Mouse (Mus musculus): ENCODE measurements at regions not wholly inside any gene's neighbourhood (a gene's known extent, or its start where the extent isn't known, plus 50 kb on each side); places are given as distances from the start of the nearest gene placed in this dataset.
A peak's percentile ranks its signal among the peaks of the same experiment; 100 is the strongest.

DNA sequence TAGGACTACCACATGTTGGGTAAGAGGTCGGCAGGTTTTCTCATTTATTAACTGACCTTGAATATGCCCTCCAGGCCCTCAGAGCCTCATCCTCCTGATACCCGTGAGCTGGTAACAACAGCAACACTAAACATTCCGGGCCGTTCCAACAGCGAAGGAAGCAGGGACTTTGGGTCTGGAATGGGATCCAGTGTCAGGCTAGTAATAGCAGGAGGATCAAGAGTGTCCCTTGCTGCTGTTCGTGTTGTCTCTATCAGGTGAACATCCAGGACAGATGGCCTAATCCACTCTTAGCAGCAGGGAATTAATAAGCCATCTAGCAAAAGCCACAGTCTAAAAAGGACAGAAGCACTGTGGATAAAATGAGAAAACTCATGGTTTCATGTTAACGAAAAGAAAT is 106.7 kb downstream of the Cpeb2 start:
- no peak for DNase-seq (ENCODE audit: low spot score in 2 of 2)

DNA sequence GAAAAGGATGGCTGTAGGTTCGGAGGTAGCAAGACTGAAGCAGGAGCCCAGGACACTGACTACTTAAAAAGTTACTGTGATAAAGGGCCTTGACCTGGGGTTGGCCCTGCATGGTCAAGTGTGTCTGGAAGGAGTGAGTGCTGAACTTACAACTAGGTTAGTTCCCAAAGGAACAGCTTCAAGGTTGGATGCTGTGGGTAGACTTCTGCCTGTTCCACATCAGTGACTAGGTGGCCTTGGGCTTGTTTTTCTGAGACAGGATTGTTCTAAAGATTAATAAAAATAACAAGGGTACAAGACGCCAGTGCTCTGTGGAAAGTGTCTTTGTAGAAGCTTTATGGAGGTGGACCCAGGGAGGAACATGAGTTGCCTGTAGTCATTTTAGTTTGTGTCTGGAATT is 108.5 kb downstream of the Cpeb2 start:
- no peak for DNase-seq (ENCODE audit: low spot score in 2 of 2)

DNA sequence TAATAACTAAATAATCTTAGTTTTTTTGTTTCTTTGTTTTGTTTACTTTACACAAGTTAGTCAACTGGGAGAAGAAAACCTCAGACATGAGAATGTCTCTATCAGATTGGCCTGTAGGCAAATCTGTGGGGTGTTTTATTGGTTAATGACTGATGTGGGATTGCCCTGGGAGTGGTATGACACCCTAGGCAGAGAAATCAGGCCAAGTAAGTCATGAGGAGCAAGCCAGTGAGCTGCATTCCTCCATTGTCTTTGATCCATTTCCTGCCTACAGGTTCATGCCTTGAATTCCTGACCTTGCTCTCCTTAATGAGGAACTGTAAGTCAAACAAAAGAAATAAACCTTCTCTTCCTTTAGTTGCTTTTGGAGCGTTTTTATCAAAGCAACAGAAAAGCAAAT is 111.5 kb downstream of the Cpeb2 start:
- DNase-seq (ENCODE audit: low spot score in 2 of 2) = no peak

DNA sequence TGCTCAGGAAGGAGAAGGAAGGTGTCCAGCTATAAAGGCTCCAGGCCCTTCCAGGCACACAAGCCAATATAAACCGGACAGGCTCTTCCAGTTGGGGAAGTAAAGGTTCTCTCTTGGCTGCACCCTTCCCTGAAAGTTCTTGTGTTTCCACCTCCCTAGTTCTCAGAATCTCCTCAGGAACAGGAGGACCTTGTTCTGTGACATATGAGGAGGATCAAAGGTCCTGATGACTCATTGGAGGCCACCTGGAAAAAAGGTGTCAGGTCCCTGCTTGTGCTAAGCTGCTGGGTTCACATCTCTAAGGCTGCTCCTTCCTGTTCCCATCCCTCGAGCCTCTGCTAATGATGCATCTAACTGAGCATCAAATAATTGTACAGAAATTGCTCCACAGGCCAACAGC is 118.0 kb downstream of the Cpeb2 start:
- no peak for DNase-seq (ENCODE audit: low spot score in 2 of 2)

DNA sequence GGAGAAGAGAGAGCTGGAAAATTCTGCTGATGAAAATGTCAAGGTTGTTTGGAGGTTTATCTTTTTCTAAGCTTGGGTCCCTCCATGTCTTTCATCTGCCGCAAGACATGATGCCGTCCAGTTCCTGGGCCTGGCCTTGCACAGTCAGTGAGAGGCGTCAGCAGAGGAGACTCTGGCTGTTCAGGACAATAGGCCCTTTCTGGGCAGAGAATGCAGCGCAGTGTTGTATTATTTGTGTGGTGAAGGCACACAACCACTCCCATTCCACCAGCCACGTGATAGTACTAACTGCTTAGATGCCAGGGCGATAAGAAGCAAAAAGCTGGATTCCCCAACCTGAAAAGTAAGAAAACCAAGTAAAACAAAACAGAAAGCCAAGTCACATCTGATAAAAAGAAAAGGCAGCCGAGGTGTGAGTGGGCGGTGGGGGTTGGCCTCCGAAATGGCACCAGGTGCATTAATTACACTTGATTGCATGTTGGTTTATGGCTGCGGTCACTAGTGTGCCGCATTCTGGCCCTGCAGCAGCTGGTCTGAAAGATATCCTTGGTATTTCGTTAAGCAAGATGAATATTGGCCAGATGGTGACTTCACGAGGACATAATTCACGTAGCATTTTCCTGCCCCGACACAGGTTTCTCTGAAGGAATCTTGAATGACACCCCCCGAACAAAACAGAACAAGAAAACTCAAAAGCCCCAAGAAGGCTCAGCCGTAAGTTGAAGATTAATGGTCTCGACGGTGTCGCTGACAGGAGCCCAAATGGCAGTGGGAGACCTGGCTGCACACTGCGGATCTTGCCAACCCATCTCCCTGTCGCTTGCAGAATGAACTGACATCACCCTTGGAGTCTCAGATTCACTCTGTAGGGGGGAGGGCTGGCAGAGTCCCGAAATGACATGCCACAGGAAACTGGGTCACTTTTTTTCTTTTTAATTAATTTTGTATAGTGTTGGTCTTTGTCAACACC is 120.3 kb downstream of the Cpeb2 start:
- DNase-seq (ENCODE audit: low spot score in 2 of 2) = no peak

DNA sequence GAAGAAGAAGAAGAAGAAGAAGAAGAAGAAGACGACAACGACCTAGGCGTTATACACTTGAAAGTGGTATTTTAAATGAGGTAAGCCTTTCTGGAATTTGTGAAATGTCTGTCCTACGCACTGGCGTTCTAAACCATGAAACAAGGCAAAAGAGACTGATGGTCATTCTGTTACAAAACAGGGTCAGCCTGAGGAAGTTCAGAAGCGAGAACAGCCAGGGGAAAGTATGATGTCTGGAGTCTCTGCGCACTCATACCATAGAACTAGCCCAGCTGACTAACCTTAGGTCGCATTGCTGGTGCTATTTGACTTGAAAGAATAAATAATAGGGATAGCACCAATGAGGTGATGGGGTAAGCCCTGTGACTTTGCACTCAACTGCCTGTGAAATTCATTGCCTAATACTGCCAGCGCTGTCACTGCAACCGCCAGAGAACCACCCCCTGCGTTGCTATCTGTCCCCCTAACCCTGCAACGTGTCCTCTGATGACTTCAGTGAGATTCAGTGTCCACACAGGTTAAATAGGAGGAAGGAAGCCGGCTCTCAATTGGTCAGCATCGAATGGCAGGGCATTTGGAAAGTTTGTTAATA is 121.5 kb downstream of the Cpeb2 start:
- DNase-seq (ENCODE audit: low spot score in 2 of 2) = no peak

DNA sequence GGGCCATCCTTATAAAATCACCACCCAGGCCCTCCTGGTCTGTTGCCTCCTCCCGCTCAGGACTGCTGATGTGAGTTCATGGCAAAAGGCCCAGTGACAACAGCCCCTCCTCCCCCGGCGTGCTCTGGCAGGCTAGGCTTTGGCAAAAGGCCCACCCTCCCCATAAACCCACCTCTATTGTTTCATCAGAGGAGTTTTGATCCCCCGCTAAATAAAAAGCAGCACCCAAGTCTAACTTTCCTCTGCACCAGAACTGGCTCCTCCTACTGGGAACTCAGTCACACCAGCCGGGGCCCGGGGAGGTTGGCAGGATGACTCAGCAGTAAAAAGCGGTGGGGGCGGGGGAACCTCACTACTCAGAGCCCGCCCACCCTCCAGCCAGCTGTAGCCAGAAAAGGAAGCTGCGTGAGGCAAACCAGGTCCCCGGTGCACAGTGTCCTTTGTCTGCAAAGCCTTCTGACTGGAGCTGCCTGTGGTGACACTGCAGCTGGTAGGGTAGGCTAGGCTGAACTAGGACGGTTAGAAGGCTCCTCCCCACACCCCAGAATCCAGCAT is 122.1 kb downstream of the Cpeb2 start:
- DNase-seq (ENCODE audit: low spot score in 2 of 2) = peak; percentile 74 to 77

DNA sequence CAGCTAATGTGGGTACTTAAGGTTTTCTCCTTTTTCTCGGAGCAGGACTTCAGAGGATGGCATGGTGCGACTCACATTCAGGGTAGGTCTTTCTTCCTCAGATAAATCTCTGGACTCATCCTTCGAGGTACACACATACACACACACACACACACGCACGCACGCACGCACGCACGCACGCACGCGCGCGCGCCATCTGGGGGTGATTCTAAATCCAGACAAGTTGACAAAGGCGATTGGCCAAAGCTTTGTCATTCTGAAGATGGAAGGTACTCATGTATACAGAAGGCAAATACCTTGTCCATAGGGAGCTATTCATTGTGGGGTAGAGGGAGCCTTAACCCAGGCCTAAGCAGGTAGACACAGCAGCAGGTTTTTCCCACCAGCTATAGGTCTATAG is 122.9 kb downstream of the Cpeb2 start:
- DNase-seq (ENCODE audit: low spot score in 2 of 2) = no peak

DNA sequence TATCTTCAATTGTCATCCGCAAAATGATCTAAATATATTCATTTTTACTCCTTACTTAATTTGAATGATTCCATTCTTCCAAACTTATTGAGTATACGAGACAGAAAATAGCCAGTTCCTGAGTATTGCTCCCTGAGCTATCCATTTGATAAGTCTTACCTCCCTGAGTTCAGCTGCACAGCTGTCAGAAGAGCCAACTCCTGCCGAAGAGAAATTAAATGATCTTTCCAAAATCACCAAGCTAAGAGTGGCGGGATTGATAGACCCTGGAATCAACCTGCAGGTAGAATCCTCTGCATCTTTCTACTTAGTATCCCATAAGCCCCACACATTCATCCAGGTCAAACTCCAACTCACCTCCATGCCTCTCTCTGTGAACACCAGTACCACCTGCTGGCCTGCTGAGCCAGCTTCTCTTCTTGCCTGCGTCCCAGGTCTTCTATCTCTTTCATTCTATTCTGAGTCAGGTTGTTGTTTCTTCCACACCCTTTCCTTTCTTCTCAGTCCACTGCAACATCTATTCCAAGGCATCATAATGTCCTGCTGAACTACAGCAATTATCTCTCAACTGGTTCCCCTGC is 124.2 kb downstream of the Cpeb2 start:
- DNase-seq (ENCODE audit: low spot score in 2 of 2) = no peak

DNA sequence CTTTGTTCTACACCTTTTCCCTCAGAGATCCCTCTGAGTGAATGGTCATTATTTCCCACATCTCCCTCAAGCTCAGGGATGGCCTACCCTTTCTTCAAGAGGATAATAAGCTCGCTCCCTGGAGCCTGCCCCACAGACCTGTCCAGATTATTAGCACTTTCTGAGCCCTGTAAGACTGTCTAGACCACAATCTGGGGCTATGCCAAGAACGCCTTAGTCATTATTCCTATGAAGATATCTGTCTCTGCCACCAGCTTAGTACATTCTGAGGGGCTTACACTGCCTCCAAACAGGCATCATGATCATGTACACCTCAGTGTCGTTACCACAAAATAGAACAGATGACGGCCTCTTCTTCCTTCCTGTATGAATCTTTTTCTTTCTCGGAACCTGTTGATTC is 124.9 kb downstream of the Cpeb2 start:
- DNase-seq (ENCODE audit: low spot score in 2 of 2) = no peak

DNA sequence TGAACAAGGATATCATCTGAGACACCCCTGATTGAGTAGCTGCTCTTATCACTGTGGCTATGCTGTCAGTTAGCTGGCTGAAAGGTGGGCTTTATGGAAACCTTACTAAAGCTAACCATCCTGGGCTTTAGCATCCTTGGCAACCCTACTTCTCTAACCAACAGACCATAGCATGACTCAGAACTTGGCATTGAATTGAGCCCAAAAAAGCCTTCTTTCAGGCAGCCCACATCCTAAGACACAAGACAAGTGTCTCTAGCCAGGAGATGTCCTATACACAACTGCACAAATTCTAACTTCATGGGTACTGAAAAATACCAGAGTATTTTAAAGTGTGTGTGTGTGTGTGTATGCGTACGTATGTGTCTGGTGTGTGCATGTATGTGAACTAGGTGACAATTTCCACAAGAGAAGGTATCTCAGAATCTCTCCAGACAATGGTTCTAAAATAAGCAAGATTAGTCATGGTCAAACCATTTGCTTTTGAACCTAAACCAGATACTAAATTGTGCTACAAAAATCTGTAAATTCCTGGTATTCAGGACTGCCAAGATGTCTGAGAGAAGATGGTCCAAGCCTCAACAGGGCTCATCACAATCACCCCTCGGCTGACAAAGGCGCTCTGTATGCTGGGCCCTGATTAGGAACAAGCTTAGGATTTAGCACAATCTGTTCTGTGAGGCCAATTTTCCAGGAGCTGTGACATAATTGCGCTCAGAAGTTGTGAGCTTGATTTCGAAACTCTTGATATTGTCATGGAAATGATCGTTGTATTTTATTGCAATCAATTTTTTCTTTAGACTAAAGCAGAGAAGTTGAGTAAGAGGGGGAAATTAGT is 126.2 kb downstream of the Cpeb2 start:
- DNase-seq (ENCODE audit: low spot score in 2 of 2) = no peak

DNA sequence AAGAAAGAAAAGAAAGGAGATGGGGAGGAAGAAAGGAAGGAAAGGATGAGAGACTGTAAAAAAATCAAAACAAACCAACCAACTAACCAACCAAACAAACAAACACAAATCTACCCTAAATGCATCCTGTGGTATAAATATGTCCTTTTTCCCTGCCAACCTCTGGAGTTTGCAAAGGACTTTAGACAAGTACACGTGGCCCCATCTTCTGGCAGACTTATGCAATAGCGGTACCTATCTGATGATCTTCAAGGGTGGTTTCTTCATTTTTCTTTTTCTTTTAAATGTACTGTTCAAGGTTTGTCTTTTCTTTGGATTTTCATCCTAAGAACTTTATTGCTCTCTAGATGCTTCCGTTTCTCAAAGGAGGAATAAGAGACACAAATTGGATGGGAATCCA is 127.3 kb downstream of the Cpeb2 start:
- DNase-seq (ENCODE audit: low spot score in 2 of 2) = no peak

DNA sequence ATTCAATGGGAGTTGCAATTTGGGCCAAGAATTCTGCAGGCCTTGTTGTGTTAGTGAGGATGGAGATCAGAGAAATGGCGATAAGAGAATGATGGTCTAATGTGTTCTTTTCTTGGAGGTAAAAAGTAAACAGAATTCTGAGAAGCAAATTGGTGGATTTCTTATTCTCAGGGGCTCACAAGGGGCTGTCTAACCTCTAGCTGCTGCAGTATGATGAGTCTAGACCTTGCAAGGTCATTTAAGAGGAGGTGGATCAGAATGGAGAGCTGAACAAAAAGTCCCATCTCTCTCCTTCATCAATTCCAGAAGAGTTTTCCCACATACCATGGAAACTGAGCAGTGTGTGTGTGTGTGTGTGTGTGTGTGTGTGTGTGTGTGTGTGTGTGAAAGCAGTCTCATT is 128.1 kb downstream of the Cpeb2 start:
- DNase-seq (ENCODE audit: low spot score in 2 of 2) = no peak

DNA sequence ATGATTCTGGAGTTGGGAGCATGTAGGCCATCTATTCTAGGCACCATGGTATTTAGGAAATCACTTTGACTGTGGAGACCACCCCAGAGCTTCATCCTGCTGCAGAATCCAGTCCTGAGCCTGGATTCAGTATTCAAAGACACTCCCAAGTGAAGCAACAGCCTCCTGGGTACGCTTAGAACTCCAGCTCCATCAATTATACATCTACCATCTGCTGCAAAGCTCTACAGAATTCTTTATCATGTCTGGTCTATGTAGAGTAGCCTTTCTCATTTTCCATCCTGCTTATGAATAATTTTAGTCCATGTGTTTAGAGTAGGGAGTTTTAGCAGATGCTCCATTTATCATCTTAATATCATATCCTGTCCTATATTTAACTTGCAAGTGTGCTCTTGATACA is 139.4 kb downstream of the Cpeb2 start:
- DNase-seq (ENCODE audit: low spot score in 2 of 2) = no peak

DNA sequence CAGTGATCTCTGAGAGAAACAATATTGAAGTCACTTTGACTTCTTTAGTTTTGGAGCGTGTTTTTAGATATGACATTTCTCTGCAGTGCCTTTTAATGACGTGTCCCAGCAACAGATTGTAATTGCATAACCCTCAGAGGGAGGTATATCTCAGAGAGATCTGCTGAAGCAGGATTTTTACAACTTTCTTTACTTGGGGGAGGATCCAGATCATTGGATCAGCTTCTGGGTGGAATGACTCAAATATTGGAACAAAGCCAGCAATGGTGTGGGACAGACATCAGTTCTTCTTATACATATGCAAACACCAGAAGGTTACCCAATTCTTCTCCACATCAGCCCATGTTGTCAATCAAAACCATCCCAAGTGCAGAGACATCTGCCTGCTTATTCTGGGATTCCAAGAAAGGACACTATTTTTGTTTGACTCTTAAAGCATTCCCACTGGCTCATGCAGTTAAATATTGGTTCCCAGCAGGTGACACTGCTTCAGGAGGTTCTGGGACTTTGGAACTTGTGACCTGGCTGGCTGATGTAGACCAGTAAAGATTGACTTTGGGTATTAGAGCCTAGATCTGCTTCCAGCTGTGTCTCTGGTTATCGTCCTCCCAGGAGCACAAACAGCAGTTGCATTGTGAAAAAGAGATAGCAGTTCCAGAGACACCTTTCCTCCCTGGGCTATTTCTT is 130.5 kb upstream of the C1qtnf7 start:
- DNase-seq (ENCODE audit: low spot score in 2 of 2) = peak in 1 of 2 experiments; percentile 11

DNA sequence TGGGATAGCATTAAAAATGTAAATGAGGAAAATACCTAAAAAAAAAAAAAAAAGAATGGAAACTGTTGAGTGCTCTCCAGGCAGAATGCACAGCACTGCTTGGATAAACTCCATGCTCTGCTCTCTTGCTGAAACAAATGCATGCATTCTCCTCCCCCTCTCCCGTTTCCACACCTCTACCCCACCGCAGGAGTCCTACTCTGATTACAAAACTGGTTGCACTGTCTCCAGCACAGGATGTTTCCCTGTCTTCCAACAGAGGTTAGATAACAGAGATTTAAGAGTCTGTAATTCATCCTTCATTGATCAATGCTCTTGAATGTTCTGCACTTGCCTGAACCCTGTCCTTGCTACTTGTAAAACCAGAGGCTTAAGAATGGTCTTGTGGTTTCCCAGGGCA is 124.3 kb upstream of the C1qtnf7 start:
- no peak for DNase-seq (ENCODE audit: low spot score in 2 of 2)

DNA sequence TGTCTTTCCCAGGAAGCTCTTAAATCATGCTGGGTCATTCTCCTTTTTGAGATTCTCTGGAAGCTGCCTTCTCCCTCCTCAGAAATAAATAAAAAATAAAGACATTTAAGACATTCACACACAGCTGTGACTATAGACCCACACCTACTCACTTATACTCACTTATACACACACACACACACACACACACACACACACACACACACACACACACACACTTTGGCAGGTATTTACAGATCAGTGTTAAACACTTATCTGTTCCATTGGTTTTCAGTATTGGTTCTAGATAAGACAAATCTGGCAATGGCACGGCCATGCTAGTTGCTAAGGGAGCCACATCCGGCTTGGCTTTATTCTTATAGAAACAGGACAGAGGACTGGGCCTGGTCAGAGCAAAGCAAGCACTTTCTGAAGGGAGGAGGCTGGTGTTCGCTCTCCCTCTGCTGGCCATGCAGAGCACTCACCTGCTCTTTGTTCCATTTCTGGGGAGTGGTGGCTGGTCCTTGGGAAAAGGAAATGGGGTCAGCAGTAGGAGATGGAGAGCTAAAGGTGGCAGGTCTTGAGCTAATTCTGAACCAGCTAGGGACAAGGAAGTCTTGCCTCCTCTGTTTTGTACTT is 123.8 kb upstream of the C1qtnf7 start:
- DNase-seq (ENCODE audit: low spot score in 2 of 2) = peak; percentile 14 to 23

DNA sequence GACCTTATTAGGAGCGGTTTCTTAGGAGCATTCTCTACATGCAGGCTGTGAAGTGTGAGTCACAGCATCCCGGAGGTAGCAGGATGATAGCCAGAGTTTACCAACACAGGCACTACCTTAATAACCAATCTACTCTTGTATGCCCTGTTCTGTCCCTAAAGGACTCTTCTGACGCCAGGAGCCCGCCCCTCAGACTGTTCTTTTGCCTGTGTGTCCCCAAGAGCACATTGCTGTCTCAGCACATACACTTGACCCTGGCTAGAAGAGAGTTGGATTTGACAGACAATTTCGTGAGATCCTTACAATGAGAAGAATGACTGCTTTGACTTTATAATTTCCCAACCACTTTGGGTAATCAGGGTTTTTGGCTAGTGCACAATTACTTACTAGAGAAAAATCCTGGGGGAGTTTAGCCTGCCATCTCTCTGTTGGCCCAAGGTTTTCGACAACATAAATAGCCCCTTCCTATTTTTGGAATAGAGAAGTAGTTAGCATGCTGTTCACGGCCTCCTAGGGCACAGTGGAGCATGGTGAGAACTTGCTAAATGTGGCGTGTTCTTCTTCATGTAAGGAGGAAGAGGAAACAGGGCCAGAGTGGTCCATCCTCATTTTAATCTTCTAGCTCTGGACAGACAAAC is 122.3 kb upstream of the C1qtnf7 start:
- no peak for DNase-seq (ENCODE audit: low spot score in 2 of 2)

DNA sequence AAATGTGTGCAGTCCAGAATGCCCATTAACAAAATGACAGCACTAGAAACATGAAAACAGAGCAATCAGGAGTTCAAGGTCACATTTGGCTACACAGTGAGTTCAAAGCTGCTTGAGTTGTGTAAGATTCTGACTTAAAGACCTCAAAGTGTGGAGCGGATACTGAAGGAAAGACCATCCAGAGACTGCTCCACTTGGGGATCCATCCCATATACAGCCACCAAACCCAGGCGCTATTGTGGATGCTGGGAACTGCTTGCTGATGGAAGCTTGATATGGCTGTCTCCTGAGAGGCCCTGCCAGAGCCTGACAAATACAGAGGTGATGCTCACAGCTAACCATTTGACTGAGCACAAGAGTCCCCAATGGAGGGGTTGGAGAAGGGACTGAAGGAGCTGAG is 98.1 kb upstream of the C1qtnf7 start:
- no peak for DNase-seq (ENCODE audit: low spot score in 2 of 2)
